Mouse (Mus musculus): ENCODE data around the gene Lgr5. TPM values are rescaled to one million over a fixed set of nuclear protein-coding genes. Genes with fewer than 3 reads are reported as not detected.

Lgr5 gene
- polyA plus RNA-seq, 1 experiment from 2014 or later = 0.35 TPM

GRCm38 (mm10) chr10:115571734-115572440 lies 15.7 kb downstream of the Lgr5 start:
- TF ChIP-seq CTCF (IDR thresholded peaks at IDR 0.05) = no peak
- no peak for TF ChIP-seq EP300 (IDR thresholded peaks at IDR 0.05)
- whole genome bisulfite sequencing = 30% methylated on average over 3 of the region's 3 CpGs

GRCm38 (mm10) chr10:115571317-115571716 lies 16.3 kb downstream of the Lgr5 start:
- TF ChIP-seq EP300 (IDR thresholded peaks at IDR 0.05) = no peak
- TF ChIP-seq CTCF (IDR thresholded peaks at IDR 0.05) = no peak
- Histone ChIP-seq H3K4me2 (replicated peaks; ENCODE audit: low read depth, low read length) (no peak overlapping the region), H3K36me3 (ENCODE audit: insufficient read depth, low read length) (no peaks in the 10 kb centered on the region), H3K27me3 (replicated peaks; ENCODE audit: insufficient read depth, low read length) (no peaks in the 10 kb centered on the region), H3K4me3 (ENCODE audit: low read depth, low read length) (no peak overlapping the region), H3K9ac (replicated peaks; ENCODE audit: low read depth) (no peak overlapping the region), H3K27ac (ENCODE audit: low read length) (no peak overlapping the region), H3K9me3 (ENCODE audit: low read length) (no peaks in the 10 kb centered on the region), H3K4me1 (ENCODE audit: insufficient read depth, low read depth, low read length) (no peaks in the 10 kb centered on the region)
- DNase-seq (ENCODE audit: low spot score) (no peak), ATAC-seq (no peak)
- WGBS = 88% methylated on average over 6 of the region's 6 CpGs

More at GRCm38 (mm10) chr10:115571734-115572440, 15.7 kb downstream of the Lgr5 start:
- Histone ChIP-seq H3K9me3 (ENCODE audit: low read length) (no peaks in the 10 kb centered on the region), H3K4me1 (ENCODE audit: insufficient read depth, low read depth, low read length) (no peaks in the 10 kb centered on the region), H3K27me3 (replicated peaks; ENCODE audit: insufficient read depth, low read length) (no peaks in the 10 kb centered on the region), H3K27ac (ENCODE audit: low read length) (no peak overlapping the region), H3K9ac (replicated peaks; ENCODE audit: low read depth) (no peak overlapping the region), H3K4me2 (replicated peaks; ENCODE audit: low read depth, low read length) (no peak overlapping the region), H3K36me3 (ENCODE audit: insufficient read depth, low read length) (no peaks in the 10 kb centered on the region), H3K4me3 (ENCODE audit: low read depth, low read length) (no peak overlapping the region)
- ATAC-seq (no peak), DNase-seq (ENCODE audit: low spot score) (no peak)

GRCm38 (mm10) chr10:115570577-115570976 lies 17.0 kb downstream of the Lgr5 start:
- no peak for ATAC-seq
- no peaks in the 10 kb centered on the region for H3K9me3 ChIP-seq (ENCODE audit: low read length)
- no peaks in the 10 kb centered on the region for H3K4me1 ChIP-seq (ENCODE audit: insufficient read depth, low read depth, low read length)
- DNase-seq (ENCODE audit: low spot score) = no peak
- TF ChIP-seq EP300 (IDR thresholded peaks at IDR 0.05) = no peak
- TF ChIP-seq CTCF (IDR thresholded peaks at IDR 0.05) = no peak
- H3K4me2 ChIP-seq (replicated peaks; ENCODE audit: low read depth, low read length) = no peak overlapping the region
- H3K4me3 ChIP-seq (ENCODE audit: low read depth, low read length) = no peak overlapping the region
- no peaks in the 10 kb centered on the region for H3K27me3 ChIP-seq (replicated peaks; ENCODE audit: insufficient read depth, low read length)
- no peak overlapping the region for H3K27ac ChIP-seq (ENCODE audit: low read length)
- no peaks in the 10 kb centered on the region for H3K36me3 ChIP-seq (ENCODE audit: insufficient read depth, low read length)
- no peak overlapping the region for H3K9ac ChIP-seq (replicated peaks; ENCODE audit: low read depth)
- WGBS = 80% methylated on average over 2 of the region's 2 CpGs

GRCm38 (mm10) chr10:115569712-115570491 lies 17.7 kb downstream of the Lgr5 start, which contains the start of gene A930009A15Rik:
TSS of gene A930009A15Rik (plus strand) at chr10:115569986.
- WGBS = 84% methylated on average over 15 of the region's 15 CpGs
- ATAC-seq (no peak), DNase-seq (ENCODE audit: low spot score) (no peak)
- Histone ChIP-seq H3K36me3 (ENCODE audit: insufficient read depth, low read length) (no peaks in the 10 kb centered on the region), H3K9me3 (ENCODE audit: low read length) (no peaks in the 10 kb centered on the region), H3K9ac (replicated peaks; ENCODE audit: low read depth) (no peak within 1 kb of the TSS), H3K4me3 (ENCODE audit: low read depth, low read length) (no peak within 1 kb of the TSS), H3K4me2 (replicated peaks; ENCODE audit: low read depth, low read length) (no peak within 1 kb of the TSS), H3K27ac (ENCODE audit: low read length) (no peak within 1 kb of the TSS), H3K27me3 (replicated peaks; ENCODE audit: insufficient read depth, low read length) (no peaks in the 10 kb centered on the region), H3K4me1 (ENCODE audit: insufficient read depth, low read depth, low read length) (no peaks in the 10 kb centered on the region)
- TF ChIP-seq EP300 (IDR thresholded peaks at IDR 0.05) = no peak
- no peak for TF ChIP-seq CTCF (IDR thresholded peaks at IDR 0.05)

GRCm38 (mm10) chr10:115563961-115564360 lies 23.6 kb downstream of the Lgr5 start:
- no peak for DNase-seq (ENCODE audit: low spot score)
- WGBS = 70% methylated on average over 5 of the region's 5 CpGs
- H3K4me3 ChIP-seq (ENCODE audit: low read depth, low read length) = no peak overlapping the region
- H3K27me3 ChIP-seq (replicated peaks; ENCODE audit: insufficient read depth, low read length) = no peaks in the 10 kb centered on the region
- no peaks in the 10 kb centered on the region; the same call in 1 of the 2 replicates for H3K4me1 ChIP-seq (ENCODE audit: insufficient read depth, low read depth, low read length)
- H3K9me3 ChIP-seq (ENCODE audit: low read length) = no peaks in the 10 kb centered on the region
- H3K9ac ChIP-seq (replicated peaks; ENCODE audit: low read depth) = no peak overlapping the region
- ATAC-seq = no peak
- H3K4me2 ChIP-seq (replicated peaks; ENCODE audit: low read depth, low read length) = no peak overlapping the region
- H3K36me3 ChIP-seq (ENCODE audit: insufficient read depth, low read length) = no peaks in the 10 kb centered on the region
- H3K27ac ChIP-seq (ENCODE audit: low read length) = no peak overlapping the region
- no peak for TF ChIP-seq CTCF (IDR thresholded peaks at IDR 0.05)
- TF ChIP-seq EP300 (IDR thresholded peaks at IDR 0.05) = no peak

- no peaks in the 10 kb centered on the region for H3K9me3 ChIP-seq (ENCODE audit: low read length)
- no peak for ATAC-seq
- no peak overlapping the region for H3K4me3 ChIP-seq (ENCODE audit: low read depth, low read length)
- H3K27ac ChIP-seq (ENCODE audit: low read length) = no peak overlapping the region
- H3K4me1 ChIP-seq (ENCODE audit: insufficient read depth, low read depth, low read length) = no peaks in the 10 kb centered on the region; the same call in 1 of the 2 replicates
- no peak overlapping the region for H3K9ac ChIP-seq (replicated peaks; ENCODE audit: low read depth)
- DNase-seq (ENCODE audit: low spot score) = no peak
- no peaks in the 10 kb centered on the region for H3K27me3 ChIP-seq (replicated peaks; ENCODE audit: insufficient read depth, low read length)
- H3K36me3 ChIP-seq (ENCODE audit: insufficient read depth, low read length) = no peaks in the 10 kb centered on the region
- TF ChIP-seq EP300 (IDR thresholded peaks at IDR 0.05) (no peak), CTCF (IDR thresholded peaks at IDR 0.05) (no peak)
- H3K4me2 ChIP-seq (replicated peaks; ENCODE audit: low read depth, low read length) = no peak overlapping the region
- 86% methylated on average over 4 of the region's 4 CpGs for WGBS
Measured at GRCm38 (mm10) chr10:115562911-115563686, 24.5 kb downstream of the Lgr5 start.
